Mouse (Mus musculus): Measurements from ENCODE around the gene Wdr26. TPM values are rescaled to one million over a fixed set of nuclear protein-coding genes. Genes with fewer than 3 reads are reported as not detected.

The Wdr26 gene
- polyA plus RNA-seq, 1 experiment from 2014 or later: 45.9 TPM

- ATAC-seq (ENCODE audit: low FRiP score, low read depth): no peak
- H3K9ac ChIP-seq: no peak overlapping the region
- no peak overlapping the region for H3K4me3 ChIP-seq
- H3K36me3 ChIP-seq: no peaks in the 10 kb centered on the region
- H3K27me3 ChIP-seq (replicated peaks): no peaks in the 10 kb centered on the region
- WGBS: 86% methylated on average over 5 of the region's 5 CpGs
- H3K4me2 ChIP-seq (replicated peaks): no peak overlapping the region
- H3K4me1 ChIP-seq: peaks cover 18% of the 10 kb centered on the region
- no peaks in the 10 kb centered on the region for H3K9me3 ChIP-seq
- H3K27ac ChIP-seq: no peak overlapping the region
Observed at GRCm38 (mm10) chr1:181251624-181252023, 39.8 kb upstream of the Wdr26 start.

GRCm38 (mm10) chr1:181250961-181251360 is 39.2 kb upstream of the Wdr26 start:
- WGBS: 93% methylated on average over 8 of the region's 8 CpGs
- Histone ChIP-seq H3K9ac (no peak overlapping the region), H3K4me2 (replicated peaks) (no peak overlapping the region), H3K4me3 (no peak overlapping the region), H3K27ac (no peak overlapping the region), H3K9me3 (no peaks in the 10 kb centered on the region), H3K36me3 (no peaks in the 10 kb centered on the region), H3K4me1 (peaks cover 11% of the 10 kb centered on the region), H3K27me3 (replicated peaks) (no peaks in the 10 kb centered on the region)
- no peak for ATAC-seq (ENCODE audit: low FRiP score, low read depth)

- Histone ChIP-seq H3K27ac (no peak overlapping the region), H3K4me1 (peaks cover 5% of the 10 kb centered on the region; the same call in 1 of the 2 replicates), H3K4me2 (replicated peaks) (no peak overlapping the region), H3K9me3 (no peaks in the 10 kb centered on the region), H3K27me3 (replicated peaks) (no peaks in the 10 kb centered on the region), H3K36me3 (no peaks in the 10 kb centered on the region), H3K4me3 (no peak overlapping the region), H3K9ac (no peak overlapping the region)
- WGBS: 94% methylated on average over 6 of the region's 6 CpGs
- no peak for ATAC-seq (ENCODE audit: low FRiP score, low read depth)
Observed at GRCm38 (mm10) chr1:181249537-181249936, 37.7 kb upstream of the Wdr26 start.

GRCm38 (mm10) chr1:181247175-181247574 is 35.4 kb upstream of the Wdr26 start:
- Histone ChIP-seq H3K27ac (no peak overlapping the region), H3K4me1 (no peaks in the 10 kb centered on the region), H3K36me3 (no peaks in the 10 kb centered on the region), H3K4me2 (replicated peaks) (no peak overlapping the region), H3K4me3 (no peak overlapping the region), H3K9ac (no peak overlapping the region), H3K9me3 (no peaks in the 10 kb centered on the region), H3K27me3 (replicated peaks) (no peaks in the 10 kb centered on the region)
- WGBS: 81% methylated on average over 3 of the region's 3 CpGs
- no peak for ATAC-seq (ENCODE audit: low FRiP score, low read depth)

- WGBS: 46% methylated on average over 7 of the region's 7 CpGs
- H3K4me2 ChIP-seq (replicated peaks): no peak overlapping the region
- H3K27ac ChIP-seq: no peak overlapping the region
- no peaks in the 10 kb centered on the region for H3K27me3 ChIP-seq (replicated peaks)
- no peaks in the 10 kb centered on the region for H3K4me1 ChIP-seq
- no peak overlapping the region for H3K9ac ChIP-seq
- H3K4me3 ChIP-seq: no peak overlapping the region
- no peaks in the 10 kb centered on the region for H3K9me3 ChIP-seq
- no peaks in the 10 kb centered on the region for H3K36me3 ChIP-seq
- ATAC-seq (ENCODE audit: low FRiP score, low read depth): no peak
Observed at GRCm38 (mm10) chr1:181246487-181247138, 34.8 kb upstream of the Wdr26 start.

GRCm38 (mm10) chr1:181245554-181246486 is 34.0 kb upstream of the Wdr26 start:
- no peak overlapping the region for H3K27ac ChIP-seq

GRCm38 (mm10) chr1:181245067-181245466 is 33.3 kb upstream of the Wdr26 start:
- Histone ChIP-seq H3K4me1 (no peaks in the 10 kb centered on the region), H3K27ac (no peak overlapping the region), H3K4me3 (no peak overlapping the region), H3K4me2 (replicated peaks) (no peak overlapping the region), H3K27me3 (replicated peaks) (no peaks in the 10 kb centered on the region), H3K36me3 (no peaks in the 10 kb centered on the region), H3K9me3 (no peaks in the 10 kb centered on the region), H3K9ac (no peak overlapping the region)
- WGBS: 89% methylated on average over 2 of the region's 2 CpGs
- no peak for ATAC-seq (ENCODE audit: low FRiP score, low read depth)

More at GRCm38 (mm10) chr1:181245554-181246486, 34.0 kb upstream of the Wdr26 start:
- Histone ChIP-seq H3K4me2 (replicated peaks) (no peak overlapping the region), H3K9me3 (no peaks in the 10 kb centered on the region), H3K4me1 (no peaks in the 10 kb centered on the region), H3K9ac (no peak overlapping the region), H3K4me3 (no peak overlapping the region), H3K36me3 (no peaks in the 10 kb centered on the region), H3K27me3 (replicated peaks) (no peaks in the 10 kb centered on the region)
- no peak for ATAC-seq (ENCODE audit: low FRiP score, low read depth)
- WGBS: 85% methylated on average over 11 of the region's 11 CpGs

GRCm38 (mm10) chr1:181241185-181241584 is 29.4 kb upstream of the Wdr26 start:
- WGBS: 98% methylated on average over 3 of the region's 3 CpGs
- Histone ChIP-seq H3K27me3 (replicated peaks) (no peaks in the 10 kb centered on the region), H3K27ac (no peak overlapping the region), H3K4me1 (no peaks in the 10 kb centered on the region), H3K9ac (no peak overlapping the region), H3K36me3 (no peaks in the 10 kb centered on the region), H3K4me3 (no peak overlapping the region), H3K4me2 (replicated peaks) (no peak overlapping the region), H3K9me3 (no peaks in the 10 kb centered on the region)
- no peak for ATAC-seq (ENCODE audit: low FRiP score, low read depth)

- Histone ChIP-seq H3K27ac (no peak overlapping the region), H3K4me1 (no peaks in the 10 kb centered on the region), H3K4me3 (no peak overlapping the region), H3K9me3 (no peaks in the 10 kb centered on the region), H3K36me3 (no peaks in the 10 kb centered on the region), H3K9ac (no peak overlapping the region), H3K27me3 (replicated peaks) (no peaks in the 10 kb centered on the region), H3K4me2 (replicated peaks) (no peak overlapping the region)
- no peak for ATAC-seq (ENCODE audit: low FRiP score, low read depth)
- WGBS: 64% methylated on average over 5 of the region's 5 CpGs
Observed at GRCm38 (mm10) chr1:181237332-181237731, 25.5 kb upstream of the Wdr26 start.

GRCm38 (mm10) chr1:181234326-181235035 is 22.7 kb upstream of the Wdr26 start:
- Histone ChIP-seq H3K4me3 (no peak overlapping the region), H3K4me2 (replicated peaks) (no peak overlapping the region), H3K9me3 (no peaks in the 10 kb centered on the region), H3K27ac (no peak overlapping the region), H3K27me3 (replicated peaks) (no peaks in the 10 kb centered on the region), H3K4me1 (peaks cover 4% of the 10 kb centered on the region; the same call in 1 of the 2 replicates), H3K36me3 (no peaks in the 10 kb centered on the region), H3K9ac (no peak overlapping the region)
- ATAC-seq (ENCODE audit: low FRiP score, low read depth): no peak
- 59% methylated on average over 8 of the region's 8 CpGs for WGBS

GRCm38 (mm10) chr1:181233734-181234133 is 21.9 kb upstream of the Wdr26 start:
- Histone ChIP-seq H3K27ac (no peak overlapping the region), H3K9ac (no peak overlapping the region), H3K4me2 (replicated peaks) (no peak overlapping the region), H3K9me3 (no peaks in the 10 kb centered on the region), H3K4me3 (no peak overlapping the region), H3K4me1 (peaks cover 4% of the 10 kb centered on the region; the same call in 1 of the 2 replicates), H3K36me3 (no peaks in the 10 kb centered on the region), H3K27me3 (replicated peaks) (no peaks in the 10 kb centered on the region)
- WGBS: 89% methylated on average over 6 of the region's 6 CpGs
- no peak for ATAC-seq (ENCODE audit: low FRiP score, low read depth)
